Mouse (Mus musculus) midbrain, postnatal 0 days (tissue): ENCODE data around the gene Spata45. TPM values are rescaled to one million over a fixed set of nuclear protein-coding genes. Genes with fewer than 3 reads are reported as not detected.
A peak's percentile ranks its signal among the peaks of the same experiment; 100 is the strongest.

Experiments used
- ATAC-seq: fragments of 200-750 bp; cut with Nextera tagmentation; 2 replicates; pipeline ENCODE4 v1.8.0; 2017; ENCODE audit warnings: moderate number of reproducible peaks, mild to moderate bottlenecking, moderate TSS enrichment, moderate library complexity; ENCODE audit not compliant: low FRiP score
- DNase-seq: peaks from one replicate; pipeline ENCODE4 v3.0.0-alpha.2; 2015; ENCODE audit warnings: low spot score
- H3K27ac ChIP-seq: fragments of 300-500 bp; sonication (generic); 2 replicates; pipeline ENCODE4 v1.5.1; 2014; ENCODE audit warnings: low read depth, mild to moderate bottlenecking, low read length, mixed read lengths
- H3K27me3 ChIP-seq: fragments of 300-500 bp; sonication (generic); 2 replicates; pipeline ENCODE4 v1.6.1; 2014; ENCODE audit warnings: low read length, control low read depth, mixed read lengths; ENCODE audit not compliant: insufficient read depth
- H3K36me3 ChIP-seq: fragments of 300-500 bp; sonication (generic); 2 replicates; pipeline ENCODE4 v1.6.1; 2014; ENCODE audit warnings: low read length, control low read depth, mixed read lengths; ENCODE audit not compliant: insufficient read depth
- H3K4me1 ChIP-seq: fragments of 300-500 bp; sonication (generic); 2 replicates; pipeline ENCODE4 v1.6.1; 2014; ENCODE audit warnings: mild to moderate bottlenecking, control low read depth, antibody characterized with exemption, low read length, mixed read lengths; ENCODE audit not compliant: insufficient read depth
- H3K4me2 ChIP-seq: fragments of 300-500 bp; sonication (generic); 2 replicates; pipeline ENCODE4 v1.6.1; 2014; ENCODE audit warnings: low read depth, mild to moderate bottlenecking, low read length, mixed read lengths; ENCODE audit not compliant: poor library complexity, severe bottlenecking
- H3K4me3 ChIP-seq: fragments of 300-500 bp; sonication (generic); 2 replicates; pipeline ENCODE4 v1.5.1; 2014; ENCODE audit warnings: low read depth, mild to moderate bottlenecking, low read length, moderate library complexity
- H3K9ac ChIP-seq: fragments of 300-500 bp; sonication (generic); replicated peaks from 2 replicates; pipeline ENCODE4 v1.6.1; 2014; ENCODE audit warnings: mild to moderate bottlenecking, low read length, moderate library complexity, mixed read lengths; ENCODE audit not compliant: poor library complexity, severe bottlenecking
- H3K9me3 ChIP-seq: fragments of 300-500 bp; sonication (generic); 2 replicates; pipeline ENCODE4 v1.6.1; 2016; ENCODE audit warnings: low read length, control low read depth
- CTCF ChIP-seq: IDR thresholded peaks from 2 replicates; pipeline ENCODE4 v1.5.1; 2016; ENCODE audit warnings: antibody characterized with exemption, mild to moderate bottlenecking
- WGBS: fragments of 180-500 bp; shearing (Covaris S2); extraction: QIAGEN DNeasy Blood & Tissue Kit; methylation state at CpG from one replicate; pipeline ENCODE4 v1.1.7; 2014; 5-methylcytosine and 5-hydroxymethylcytosine counted together
- polyA plus RNA-seq: library from polyadenylated mRNA; unstranded; fragments of >200 nt; fragmentation: Nextera tagmentation; extraction: Ambion mirVana; gene quantifications from 2 replicates; pipeline ENCODE4 v1.2.1, GENCODE M21; 2015
- total RNA-seq: library from RNA; depleted of rRNA; stranded (reverse); fragments of >200 nt; gene quantifications from 2 replicates; pipeline ENCODE4 v1.2.3, GENCODE M21; 2014; rRNA removed

The Spata45 gene
- total RNA-seq: not detected in 2 replicates
- not detected in 2 replicates for polyA plus RNA-seq

GRCm38 (mm10) chr1:191036554-191037334 lies at the start of gene Spata45:
TSS of gene Spata45 (plus strand) at chr1:191036639.
- DNase-seq: no peak
- no peak for TF ChIP-seq CTCF
- no peak within 1 kb of the TSS for H3K9ac ChIP-seq
- H3K36me3 ChIP-seq: no peaks in the 10 kb centered on the region
- no peak within 1 kb of the TSS for H3K4me2 ChIP-seq
- H3K27me3 ChIP-seq: no peaks in the 10 kb centered on the region
- no peaks in the 10 kb centered on the region for H3K4me1 ChIP-seq
- H3K9me3 ChIP-seq: no peaks in the 10 kb centered on the region
- 77% methylated on average over 6 of the region's 6 CpGs for WGBS
- ATAC-seq: no peak
- no peak within 1 kb of the TSS for H3K4me3 ChIP-seq
- no peak within 1 kb of the TSS for H3K27ac ChIP-seq

- no peak overlapping the region for H3K4me3 ChIP-seq
- no peaks in the 10 kb centered on the region for H3K27me3 ChIP-seq
- no peak overlapping the region for H3K4me2 ChIP-seq
- TF ChIP-seq CTCF: peak; percentile 25; the same call in 1 of the 2 replicates
- no peaks in the 10 kb centered on the region for H3K36me3 ChIP-seq
- WGBS: 83% methylated on average over 9 of the region's 9 CpGs
- H3K4me1 ChIP-seq: no peaks in the 10 kb centered on the region
- H3K9me3 ChIP-seq: no peaks in the 10 kb centered on the region
- ATAC-seq (no peak), DNase-seq (no peak)
- H3K9ac ChIP-seq: no peak overlapping the region
- H3K27ac ChIP-seq: no peak overlapping the region
Observed at GRCm38 (mm10) chr1:190989437-190990082, 46.9 kb upstream of the Spata45 start.

- DNase-seq: peak; percentile 82
Observed at GRCm38 (mm10) chr1:190995548-190995947, 40.9 kb upstream of the Spata45 start.

GRCm38 (mm10) chr1:190996346-190996877 lies 40.0 kb upstream of the Spata45 start:
- Histone ChIP-seq H3K9me3 (no peaks in the 10 kb centered on the region), H3K36me3 (no peaks in the 10 kb centered on the region), H3K4me3 (no peak overlapping the region), H3K27me3 (no peaks in the 10 kb centered on the region), H3K4me2 (no peak overlapping the region), H3K4me1 (no peaks in the 10 kb centered on the region), H3K9ac (no peak overlapping the region), H3K27ac (no peak overlapping the region)
- DNase-seq (no peak), ATAC-seq (no peak)
- peak; percentile 55 for TF ChIP-seq CTCF
- WGBS: 67% methylated on average over 6 of the region's 6 CpGs

More at GRCm38 (mm10) chr1:190995548-190995947, 40.9 kb upstream of the Spata45 start:
- Histone ChIP-seq H3K27me3 (no peaks in the 10 kb centered on the region), H3K27ac (no peak overlapping the region), H3K4me2 (no peak overlapping the region), H3K4me3 (no peak overlapping the region), H3K9me3 (no peaks in the 10 kb centered on the region), H3K9ac (no peak overlapping the region), H3K4me1 (no peaks in the 10 kb centered on the region), H3K36me3 (no peaks in the 10 kb centered on the region)
- TF ChIP-seq CTCF: no peak
- ATAC-seq: no peak
- WGBS: 58% methylated on average over 7 of the region's 7 CpGs

- DNase-seq: no peak
- Histone ChIP-seq H3K4me1 (no peaks in the 10 kb centered on the region), H3K27ac (no peak overlapping the region), H3K9ac (no peak overlapping the region), H3K27me3 (no peaks in the 10 kb centered on the region), H3K4me3 (no peak overlapping the region), H3K9me3 (no peaks in the 10 kb centered on the region), H3K4me2 (no peak overlapping the region), H3K36me3 (no peaks in the 10 kb centered on the region)
- WGBS: 91% methylated on average over 1 of the region's 1 CpGs
- TF ChIP-seq CTCF: no peak
- no peak for ATAC-seq
Observed at GRCm38 (mm10) chr1:190998027-190998426, 38.4 kb upstream of the Spata45 start.

GRCm38 (mm10) chr1:191000686-191001085 lies 35.8 kb upstream of the Spata45 start:
- Histone ChIP-seq H3K9me3 (no peaks in the 10 kb centered on the region), H3K27me3 (no peaks in the 10 kb centered on the region), H3K4me2 (no peak overlapping the region), H3K9ac (no peak overlapping the region), H3K4me1 (no peaks in the 10 kb centered on the region), H3K4me3 (no peak overlapping the region), H3K27ac (no peak overlapping the region), H3K36me3 (peaks cover 7% of the 10 kb centered on the region)
- ATAC-seq (no peak), DNase-seq (peak; percentile 58)
- WGBS: 79% methylated on average over 3 of the region's 3 CpGs
- no peak for TF ChIP-seq CTCF
